Mouse (Mus musculus) large intestine, adult 2 months (tissue): Measurements from ENCODE around the gene Ap1s2. TPM values are rescaled to one million over a fixed set of nuclear protein-coding genes. Genes with fewer than 3 reads are reported as not detected.
A peak's percentile ranks its signal among the peaks of the same experiment; 100 is the strongest.

Experiments
- DNase-seq: peaks from one replicate; pipeline ENCODE4 v3.0.0-alpha.2; 2012; ENCODE audit warnings: low read depth, low spot score
- WGBS: fragments of 180-500 bp; shearing (Covaris S2); methylation state at CpG from one replicate; pipeline ENCODE4 v1.1.7; 2018; 5-methylcytosine and 5-hydroxymethylcytosine counted together
- polyA plus RNA-seq: library from polyadenylated mRNA; depleted of rRNA; stranded (reverse); fragments of >200 nt; gene quantifications from 2 replicates; pipeline ENCODE4 v1.2.3, GENCODE M21; 2012; rRNA removed

Ap1s2 gene
- polyA plus RNA-seq: 1.6 and 2.2 TPM in 2 replicates

DNA sequence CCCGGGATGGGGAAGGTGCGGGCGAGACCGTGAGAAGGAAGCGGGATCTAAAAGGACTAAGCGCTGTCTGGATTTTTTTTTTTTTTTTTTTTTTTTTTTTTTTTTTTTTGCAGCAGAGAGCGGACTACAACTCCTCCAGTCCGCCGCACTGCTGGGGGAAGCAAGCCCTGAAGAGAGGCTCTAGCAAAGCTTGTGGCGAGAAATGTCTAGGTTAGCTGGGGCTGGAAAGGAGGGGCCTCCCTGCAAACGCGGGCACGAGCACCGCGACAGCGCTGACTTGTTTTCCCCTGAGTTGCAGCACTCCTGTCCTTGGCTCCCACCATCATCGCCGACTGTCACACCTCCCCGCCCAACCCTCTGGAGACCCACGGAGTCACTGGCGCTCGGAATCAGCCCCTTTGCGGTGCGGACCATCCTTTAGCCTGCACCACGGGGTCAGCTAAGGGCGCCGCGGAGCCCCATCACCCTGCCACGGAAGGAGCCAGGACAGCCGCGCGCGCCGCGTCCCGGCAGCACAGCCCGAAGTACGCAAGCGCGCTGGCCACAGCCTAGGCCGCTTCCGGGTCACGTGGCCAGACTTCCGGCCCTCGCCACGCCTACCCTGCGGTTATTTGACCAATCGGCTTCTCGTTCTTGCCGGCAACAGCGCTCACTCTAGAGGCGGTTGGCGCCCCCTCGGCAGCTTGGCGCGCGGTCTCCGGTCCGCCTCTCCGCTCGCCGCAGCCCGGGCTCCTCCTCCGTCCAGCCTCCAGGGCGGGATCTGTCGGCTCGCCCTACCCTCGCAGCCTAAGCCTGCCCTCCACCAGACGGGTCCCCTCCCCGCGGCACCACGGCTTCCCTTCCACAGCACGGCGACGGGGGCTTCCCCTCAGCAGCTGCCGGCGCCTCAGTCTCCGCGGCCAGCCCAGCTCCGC lies at the start of gene Ap1s2:
Gene Ap1s2 (plus strand): TSS at position 681 of the 914 bp plus-strand sequence.
- 22% methylated on average over 78 of the region's 80 CpGs for WGBS
- DNase-seq: peak; percentile 55

DNA sequence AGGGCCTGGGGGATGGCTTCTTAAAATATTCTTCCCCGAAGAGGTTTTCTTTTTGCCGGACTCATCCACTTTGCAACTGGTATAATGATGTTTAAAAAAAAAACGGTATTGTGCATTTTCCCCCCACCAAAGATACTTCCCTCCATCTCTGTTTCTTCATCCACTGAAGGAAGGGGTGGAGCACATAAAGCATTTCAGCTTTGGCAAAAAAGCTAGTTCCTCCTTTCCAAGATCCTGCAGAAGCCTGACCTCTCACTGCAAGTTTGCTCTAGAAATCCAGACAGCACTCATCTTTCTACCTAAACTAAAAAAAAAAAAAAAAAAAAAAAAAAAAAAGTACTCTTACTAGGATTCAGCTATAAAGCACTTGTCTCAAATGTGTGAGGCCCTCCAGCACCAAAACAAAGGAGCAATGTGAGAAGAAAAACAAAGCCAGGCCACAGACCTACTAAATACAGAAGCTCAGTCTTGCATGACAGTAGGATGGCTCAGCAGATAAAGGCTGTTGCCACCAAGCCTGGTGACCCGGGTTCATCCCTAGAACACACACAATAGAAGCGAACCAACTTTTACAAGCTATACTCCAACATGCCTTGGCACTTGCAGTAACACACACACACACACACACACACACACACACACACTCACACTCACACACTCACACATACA lies 41.0 kb upstream of the Ap1s2 start:
- WGBS: 59% methylated on average over 5 of the region's 5 CpGs
- no peak for DNase-seq

DNA sequence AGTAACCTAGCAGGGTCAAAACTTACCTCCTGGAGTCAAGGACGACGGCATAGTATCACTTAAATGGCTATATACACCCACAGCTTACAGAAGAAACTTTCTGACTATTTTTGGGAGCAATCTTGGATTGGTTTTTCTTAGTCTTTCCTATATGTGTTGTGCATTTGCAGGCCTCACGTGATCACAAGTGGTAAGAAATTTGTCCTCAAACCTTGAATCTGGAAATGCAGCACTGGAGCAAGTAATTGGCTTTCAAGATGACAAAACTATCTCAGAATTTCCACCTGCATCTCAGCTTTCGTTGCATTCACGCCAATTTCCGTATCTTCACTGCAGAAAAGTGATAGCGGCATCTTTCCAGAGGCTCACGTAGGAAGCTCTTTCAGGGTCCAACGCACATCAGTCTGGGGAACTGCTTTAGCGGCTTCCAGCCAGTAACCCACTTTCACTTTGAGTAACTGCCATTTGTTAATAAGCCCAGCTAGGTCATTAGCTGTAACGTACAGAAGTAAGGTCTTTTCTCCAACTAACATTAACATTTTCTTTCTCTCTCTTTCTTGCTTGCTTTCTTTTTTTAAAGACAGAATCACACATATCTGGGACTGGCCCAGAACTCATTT lies 40.0 kb upstream of the Ap1s2 start:
- no peak for DNase-seq
- 77% methylated on average over 11 of the region's 11 CpGs for WGBS

DNA sequence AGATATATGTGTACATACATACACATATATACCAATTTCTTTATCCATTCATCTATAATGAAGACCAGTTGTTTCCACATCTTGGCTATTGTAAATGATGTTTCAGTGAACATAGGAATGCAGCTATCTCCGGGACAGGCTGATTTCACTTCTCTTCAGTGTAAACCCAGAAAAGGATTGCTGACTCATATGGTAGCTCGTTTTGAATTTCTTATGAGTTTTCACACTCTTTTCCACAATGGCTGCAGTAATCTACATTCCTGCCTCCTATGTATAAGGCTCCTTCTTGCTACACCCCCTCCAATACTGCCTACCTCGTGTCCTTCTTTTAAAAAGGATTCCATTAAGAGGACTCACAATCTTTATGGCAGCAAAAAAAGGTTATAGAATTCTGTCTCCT lies 32.9 kb upstream of the Ap1s2 start:
- 71% methylated on average over 3 of the region's 3 CpGs for WGBS
- DNase-seq: no peak

DNA sequence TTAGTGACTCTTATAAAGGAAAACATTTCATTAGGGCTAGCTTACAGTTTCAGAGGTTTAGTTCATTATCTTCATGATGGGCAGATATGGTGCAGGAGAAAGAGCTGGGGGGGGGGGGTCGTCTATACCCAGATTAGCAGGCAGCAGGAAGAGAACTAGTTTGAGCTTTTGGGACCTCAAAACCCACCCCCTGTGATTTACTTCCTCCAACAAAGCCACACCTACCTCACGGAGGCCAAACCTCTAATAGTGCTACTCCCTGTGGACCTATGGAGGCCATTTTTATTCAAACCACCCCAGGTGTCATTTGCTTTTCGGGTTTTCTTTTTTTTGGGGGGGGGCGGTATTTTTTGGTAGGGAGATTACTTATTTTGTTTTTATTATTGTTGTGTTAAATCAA lies 32.2 kb upstream of the Ap1s2 start:
- DNase-seq: no peak
- 62% methylated on average over 4 of the region's 4 CpGs for WGBS

DNA sequence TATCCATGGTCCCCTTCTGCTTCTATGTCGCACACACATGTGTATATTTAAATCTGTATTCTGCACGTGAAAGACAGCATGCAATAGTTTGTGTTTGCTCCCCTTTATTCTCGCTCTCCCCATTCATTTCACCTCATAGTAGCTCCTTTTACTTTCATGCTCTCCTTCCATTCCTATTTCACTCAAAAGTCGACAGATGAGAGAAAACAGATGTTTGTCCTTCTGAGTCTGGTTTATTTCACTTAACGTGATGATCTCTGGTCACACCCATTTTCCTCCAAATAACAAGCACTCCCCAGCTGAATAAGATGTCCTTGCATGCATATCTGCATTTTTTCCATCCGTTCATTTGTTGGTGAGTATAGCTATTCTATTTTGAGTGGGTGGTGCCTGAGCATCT lies 29.8 kb upstream of the Ap1s2 start:
- WGBS: 63% methylated on average over 6 of the region's 6 CpGs
- no peak for DNase-seq

DNA sequence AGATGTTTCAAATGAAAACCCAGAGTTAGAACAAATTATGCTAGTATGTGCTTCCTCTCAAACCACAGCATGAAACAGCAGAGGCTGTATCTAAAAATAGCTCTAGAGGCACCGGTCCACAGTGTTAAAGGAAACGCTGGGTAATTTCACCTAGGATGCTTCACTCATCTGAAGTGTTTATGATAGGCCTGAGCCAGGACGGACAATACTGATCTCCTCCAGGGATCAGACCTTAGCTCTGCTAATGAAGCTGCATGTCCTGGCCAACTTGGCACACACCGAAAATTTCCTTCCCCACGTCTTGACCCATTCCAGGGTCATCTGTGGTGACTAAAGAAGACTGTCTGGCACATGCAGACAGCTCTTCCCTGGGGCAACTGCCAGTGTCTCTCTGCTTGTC lies 29.4 kb upstream of the Ap1s2 start:
- no peak for DNase-seq
- 55% methylated on average over 5 of the region's 5 CpGs for WGBS

DNA sequence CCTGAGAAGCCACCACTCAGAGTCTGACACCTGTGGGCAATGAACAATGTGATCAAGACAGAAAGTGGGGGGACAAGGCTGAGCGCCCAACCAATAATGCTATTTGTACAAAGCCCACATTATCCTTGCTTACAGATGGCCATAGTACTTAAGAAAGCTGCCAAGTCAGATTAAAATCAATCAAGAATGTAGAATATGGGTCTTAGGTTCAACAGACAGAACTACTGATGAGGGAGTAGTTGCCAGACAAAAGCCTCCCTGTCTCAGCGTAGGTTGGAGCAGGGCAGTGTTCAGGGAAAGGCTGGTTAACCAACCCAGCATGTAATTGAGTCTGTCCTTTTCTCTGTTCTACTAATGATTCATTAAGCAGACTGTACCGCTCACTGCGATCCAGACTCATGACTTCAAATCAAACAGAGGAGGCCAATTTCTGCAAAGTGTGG lies 23.3 kb upstream of the Ap1s2 start:
- WGBS: 93% methylated on average over 4 of the region's 4 CpGs
- no peak for DNase-seq

DNA sequence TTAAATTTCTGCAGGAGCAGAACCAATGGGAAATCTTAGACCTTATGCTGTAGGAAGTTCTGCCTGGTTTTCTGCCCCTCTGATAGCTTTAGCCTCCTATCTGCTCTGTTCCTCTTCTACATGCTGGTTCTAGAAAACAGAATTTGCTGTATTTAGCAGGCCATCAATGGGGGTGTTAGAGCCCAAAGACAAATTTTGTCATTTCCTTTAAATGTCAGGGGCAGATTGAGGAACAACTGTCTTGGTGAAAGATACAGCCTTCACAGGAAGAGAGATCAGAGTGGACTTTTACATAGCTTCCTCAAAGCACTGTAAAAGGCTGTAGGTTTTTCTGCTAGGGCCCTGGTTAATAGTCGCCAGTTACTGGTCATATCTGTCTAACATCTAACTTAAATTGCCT lies 11.5 kb upstream of the Ap1s2 start:
- no peak for DNase-seq
- 37% methylated on average over 1 of the region's 1 CpGs for WGBS

DNA sequence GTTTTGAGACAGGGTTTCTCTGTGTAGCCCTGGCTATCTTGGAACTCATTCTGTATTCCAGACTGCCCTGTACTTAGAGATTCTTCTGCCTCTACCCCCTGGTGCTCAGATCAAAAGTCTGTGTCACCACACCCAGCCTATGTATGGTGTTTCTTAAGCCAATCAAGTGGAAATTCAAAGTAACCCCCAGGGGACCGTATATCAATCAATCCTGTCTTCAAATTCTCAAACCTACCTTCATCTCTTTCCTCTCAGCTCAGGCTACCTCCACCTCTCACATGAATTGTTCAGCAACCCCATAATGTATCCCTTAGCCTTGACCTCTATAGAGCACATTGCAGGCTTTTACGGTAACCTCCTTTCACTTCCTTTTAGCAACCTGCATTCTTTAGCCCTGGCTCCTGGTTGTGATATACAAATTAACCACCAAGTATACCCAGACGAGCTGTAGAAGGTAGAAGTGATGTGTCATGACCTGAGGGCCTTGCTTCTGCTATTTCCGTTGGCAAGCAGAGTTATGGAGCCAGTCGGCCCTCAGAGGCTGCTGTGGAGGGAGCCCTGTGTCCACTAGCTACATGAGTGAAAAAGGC lies 9.3 kb upstream of the Ap1s2 start:
- 46% methylated on average over 5 of the region's 5 CpGs for WGBS
- DNase-seq: no peak

DNA sequence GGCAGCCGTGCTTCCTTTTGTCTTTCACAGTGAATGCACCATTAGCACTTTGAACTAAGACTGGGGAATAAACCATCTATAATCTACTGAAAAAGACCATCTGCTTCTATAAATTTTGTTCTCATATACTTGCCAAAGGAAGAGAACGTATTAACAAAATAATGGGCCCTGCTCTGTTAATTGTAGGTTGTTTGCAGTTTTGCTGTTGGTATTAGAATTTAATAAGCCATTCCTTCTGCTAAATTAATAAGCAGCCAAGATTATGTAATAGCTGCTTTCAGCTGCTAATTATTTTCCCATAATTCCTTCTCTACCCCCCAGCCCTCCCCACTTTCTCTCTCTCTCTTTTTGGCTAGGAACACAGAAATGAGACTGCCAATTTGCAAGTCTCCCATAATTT lies 2.0 kb upstream of the Ap1s2 start:
- 88% methylated on average over 2 of the region's 2 CpGs for WGBS
- DNase-seq: no peak

DNA sequence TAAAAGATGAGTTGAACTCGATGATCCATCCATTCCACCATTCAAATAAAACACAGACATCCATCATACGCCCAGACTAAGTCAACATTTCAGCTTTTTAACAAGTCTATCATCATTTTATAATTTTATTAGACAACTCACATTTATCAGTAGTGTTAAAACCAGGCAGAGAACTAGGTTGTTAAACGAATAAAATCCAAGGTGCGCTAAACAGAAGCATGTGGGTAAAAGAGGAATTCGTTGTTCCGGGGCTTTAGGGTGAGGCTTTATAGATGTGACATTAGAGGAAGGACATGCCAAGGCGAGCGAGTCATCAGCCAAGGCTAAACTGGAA lies 847 bp upstream of the Ap1s2 start:
- 20% methylated on average over 8 of the region's 8 CpGs for WGBS
- no peak for DNase-seq

DNA sequence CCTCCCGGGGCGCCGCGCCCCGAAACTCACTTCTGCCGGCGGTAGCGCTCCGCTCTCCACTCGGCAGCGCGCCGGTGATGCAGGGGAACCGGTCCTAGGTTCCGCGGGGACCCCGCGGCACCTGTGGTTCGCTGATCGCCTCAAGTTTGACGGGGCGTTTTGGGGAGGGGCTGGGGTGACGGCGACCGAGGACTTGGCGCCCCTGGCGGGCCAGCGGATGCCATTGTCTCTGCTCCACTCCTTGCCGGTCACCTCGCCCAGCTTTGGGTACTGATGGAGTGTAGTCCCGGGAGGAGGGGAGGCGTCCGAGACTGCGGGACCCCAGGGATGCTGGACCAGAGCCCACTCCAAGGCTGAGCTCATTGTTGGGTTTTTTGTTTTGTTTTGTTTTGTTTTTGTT lies 564 bp downstream of the Ap1s2 start:
- 22% methylated on average over 34 of the region's 34 CpGs for WGBS
- DNase-seq: no peak

DNA sequence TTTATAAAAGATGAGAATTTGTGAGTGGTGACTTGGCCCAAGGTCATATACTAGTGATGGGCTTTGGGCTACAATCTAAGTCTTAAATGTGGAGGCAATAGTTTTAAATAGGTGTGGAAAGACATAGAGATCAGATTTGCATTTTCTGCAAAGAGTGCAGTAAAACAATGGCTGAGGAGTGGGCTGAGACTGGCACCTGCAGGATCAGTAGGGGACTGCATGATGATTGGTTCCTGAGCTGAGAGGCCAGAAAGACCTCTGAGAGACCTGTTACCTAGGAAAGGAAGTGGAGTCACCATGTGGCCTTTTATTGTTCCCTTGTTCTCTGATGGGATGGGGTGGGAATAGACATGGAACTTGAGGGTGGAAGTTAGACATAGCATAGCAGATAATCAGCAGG lies 4.0 kb downstream of the Ap1s2 start:
- no peak for DNase-seq

DNA sequence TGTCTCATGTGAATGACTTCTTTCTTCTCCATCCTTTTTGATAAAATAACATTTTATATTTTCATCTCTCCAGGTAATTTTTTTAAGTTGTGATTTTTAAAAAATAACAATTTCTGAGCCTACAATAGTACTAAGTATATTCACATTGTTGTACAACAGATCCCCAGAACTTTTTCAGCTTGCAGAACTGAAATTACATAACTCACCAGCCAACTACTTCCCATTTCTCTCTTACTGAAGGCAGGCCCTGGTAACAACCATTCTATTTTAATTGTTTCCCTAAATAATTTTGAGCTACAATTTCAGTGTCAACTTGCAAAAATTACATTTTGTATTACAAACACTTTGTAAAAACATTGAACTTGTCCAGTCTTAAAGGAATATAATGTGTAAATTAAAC lies 20.7 kb downstream of the Ap1s2 start:
- DNase-seq: no peak

DNA sequence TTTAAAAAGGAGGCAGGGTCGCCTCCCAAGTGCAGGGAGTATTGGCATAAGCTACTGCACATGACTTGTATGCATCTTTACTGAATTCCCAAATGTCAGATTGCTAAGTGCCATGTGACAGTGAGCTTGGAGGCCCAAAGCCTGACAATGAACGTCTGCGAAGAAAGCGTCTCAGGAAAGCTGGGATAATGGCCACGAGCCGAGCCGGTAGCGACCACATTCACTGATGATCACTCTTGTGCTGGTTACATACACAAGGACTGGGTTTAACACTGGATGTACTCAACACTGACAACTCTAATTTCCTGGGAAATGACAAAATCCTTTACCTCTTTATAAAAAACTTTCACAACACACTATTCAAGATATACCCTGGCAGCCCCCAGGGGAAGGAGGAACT lies 25.9 kb downstream of the Ap1s2 start:
- DNase-seq: no peak
- WGBS: 84% methylated on average over 8 of the region's 8 CpGs

DNA sequence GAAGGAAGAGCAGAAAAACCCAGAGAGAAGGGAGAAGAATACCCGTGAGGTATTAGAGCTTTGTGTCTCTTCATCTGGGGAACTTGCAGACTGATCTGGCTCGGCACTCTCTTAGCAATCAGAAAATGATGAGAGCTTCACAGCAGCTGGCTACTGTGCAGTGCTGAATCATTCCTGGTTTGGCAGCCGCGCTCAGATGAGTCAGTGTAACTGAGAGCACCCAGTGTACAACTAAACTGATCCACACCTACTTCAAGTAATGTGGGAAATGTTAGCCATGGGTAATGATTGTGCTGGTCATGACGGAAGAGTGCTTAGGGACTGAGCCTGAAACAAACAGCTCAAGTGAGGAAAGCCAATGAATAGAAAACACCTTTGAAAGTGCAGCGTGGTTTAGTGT lies 29.8 kb downstream of the Ap1s2 start:
- 85% methylated on average over 6 of the region's 6 CpGs for WGBS

DNA sequence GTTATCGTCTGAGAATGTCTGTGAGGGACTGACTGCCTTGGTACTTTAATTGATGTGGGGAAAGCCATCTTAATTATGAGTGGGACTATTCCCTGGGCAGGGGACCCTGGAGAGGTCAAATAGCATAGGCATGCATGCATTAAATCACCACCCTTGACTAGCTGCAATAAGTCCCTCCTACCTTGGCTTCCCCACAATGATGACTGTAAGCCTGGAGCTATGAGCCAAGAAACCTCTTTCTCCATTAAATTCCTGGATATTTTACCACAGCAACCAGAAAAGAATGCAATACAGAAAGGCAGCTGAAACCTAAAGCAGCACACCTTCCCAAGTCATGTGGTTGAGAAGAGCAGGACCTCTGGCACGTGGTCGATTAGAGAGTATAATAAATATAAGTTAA lies 35.6 kb downstream of the Ap1s2 start:
- no peak for DNase-seq
- 90% methylated on average over 3 of the region's 3 CpGs for whole genome bisulfite sequencing

More for the DNA sequence above, 29.8 kb downstream of the Ap1s2 start:
- no peak for DNase-seq

DNA sequence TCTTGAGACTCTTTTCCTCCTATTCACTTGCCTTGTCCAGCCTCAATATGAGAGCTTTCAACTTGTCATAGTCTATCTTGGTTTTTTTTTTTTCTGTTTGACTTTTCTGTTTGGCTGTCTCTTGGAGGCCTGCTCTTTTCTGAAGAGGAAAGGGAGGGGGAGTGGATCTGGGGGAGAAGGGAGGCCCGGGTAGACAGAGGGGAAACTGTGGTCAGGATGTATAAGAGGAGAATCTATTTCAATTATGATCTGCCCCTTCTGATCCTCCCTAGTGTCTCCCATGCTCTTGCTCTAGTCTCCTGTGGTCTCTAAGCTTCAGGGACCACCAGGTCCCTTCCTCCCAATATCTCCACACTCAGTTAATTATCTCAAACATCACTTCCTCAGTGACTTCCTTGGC lies 42.8 kb downstream of the Ap1s2 start:
- no peak for DNase-seq
- WGBS: 83% methylated on average over 1 of the region's 1 CpGs

DNA sequence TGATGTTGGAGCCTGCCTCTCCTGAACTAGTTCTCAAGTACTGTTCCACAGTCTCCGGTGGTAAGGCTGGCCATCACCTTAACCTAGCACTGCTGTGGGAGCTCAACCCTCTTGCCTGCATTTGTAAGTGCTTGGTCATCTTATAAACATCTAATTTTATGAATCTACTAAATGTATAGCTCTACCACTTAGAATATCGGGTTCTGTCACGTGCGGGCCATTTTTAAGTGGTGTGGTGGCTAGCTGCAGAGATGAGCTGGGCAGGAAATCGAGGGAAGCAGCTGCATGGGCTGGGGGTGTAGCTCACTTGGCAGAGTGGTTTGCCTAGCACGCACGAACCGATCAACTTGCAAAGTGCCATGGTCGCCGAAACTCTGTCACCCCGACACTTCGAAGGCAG lies 48.6 kb downstream of the Ap1s2 start:
- no peak for DNase-seq

More for the DNA sequence above, 48.6 kb downstream of the Ap1s2 start:
- WGBS: 26% methylated on average over 12 of the region's 12 CpGs
